Mouse (Mus musculus): ENCODE measurements around the gene Fam102a.
A peak's percentile ranks its signal among the peaks of the same experiment; 100 is the strongest.

DNA sequence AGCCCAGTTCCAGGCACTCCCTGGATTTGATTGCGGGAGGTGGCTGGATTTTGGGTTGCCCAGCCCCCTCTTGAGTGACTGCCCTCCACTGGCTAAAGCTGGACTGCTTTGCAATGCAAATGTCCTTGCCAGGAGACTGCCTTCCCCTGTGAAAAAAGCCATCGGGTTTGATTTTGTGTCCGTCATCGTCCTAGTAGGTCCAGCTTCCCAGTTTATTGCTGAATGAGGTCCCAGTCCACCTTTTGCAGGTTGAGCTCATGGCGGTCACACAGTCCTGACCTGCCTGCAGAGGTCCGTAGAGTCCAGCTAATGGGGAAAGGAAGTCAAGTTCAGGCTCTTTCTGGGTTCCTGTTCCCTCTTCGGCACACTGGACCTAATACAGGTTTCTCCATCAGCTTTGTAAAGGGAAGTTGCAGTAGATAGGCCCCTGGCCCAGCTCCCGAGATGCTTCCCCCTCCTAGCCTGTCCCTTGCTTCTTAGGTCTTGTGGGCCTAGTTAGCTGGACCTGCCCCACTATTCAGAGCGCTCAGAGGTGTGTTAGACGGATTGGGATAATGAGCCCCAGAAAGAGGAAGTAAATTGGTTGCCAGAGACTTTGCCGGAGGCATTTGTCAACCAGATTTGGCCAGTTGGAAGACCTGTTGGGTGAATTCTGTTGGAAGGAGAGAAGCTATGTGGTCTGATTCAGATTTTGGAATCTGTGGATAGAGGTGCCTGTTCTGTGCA, 1.7 kb downstream of the Fam102a start:
- TF ChIP-seq CTCF (IDR thresholded peaks at IDR 0.05; ENCODE audit: low read depth) (0 out of 2 replicates have a peak, but pooled peaks have one; percentile 7), EP300 (IDR thresholded peaks at IDR 0.05; ENCODE audit: low read depth) (no peak)

Data from liver, embryonic 14.5 days (tissue).